7 mouse cellular contexts compared by ENCODE assay signal in genomic region chr1:167211979-167212614, GRCm38 (mm10).
A peak's percentile ranks its signal among the peaks of the same experiment; 100 is the strongest.
DNase-seq lines count a peak whose midpoint lies in the region; ATAC-seq and TF ChIP-seq lines count a peak whose summit lies in the region.

No protein-coding gene starts in this region.

- peak; percentile 60 to 88 (median 87) for TF ChIP-seq CTCF in MEL (IDR thresholded peaks at IDR 0.05 in 2 of 3, conservative IDR thresholded peaks at IDR 0.05 in 1 of 3; ENCODE audit: control insufficient read depth in 1 of 3, insufficient read depth in 1 of 3, low read depth in 2 of 3, low read length in 3 of 3, poor library complexity in 1 of 3, severe bottlenecking in 1 of 3)
- TF ChIP-seq CTCF in layer of hippocampus, adult 2 months (conservative IDR thresholded peaks at IDR 0.05) = peak; percentile 89
- peak; percentile 88 for TF ChIP-seq CTCF in lung, postnatal 0 days (IDR thresholded peaks at IDR 0.05)

- DNase-seq in MEL (ENCODE audit: low read depth, low spot score) = peak; percentile 74
- DNase-seq in adrenal gland, postnatal 36 days = peak; percentile 65 to 79
- peak; percentile 73 for DNase-seq in embryonic facial prominence, embryonic 10.5 days (ENCODE audit: low spot score)
- peak; percentile 78 for DNase-seq in hindbrain, embryonic 11.5 days (ENCODE audit: low spot score)
- DNase-seq in layer of hippocampus, adult 2 months (ENCODE audit: low spot score in 2 of 2) = peak; percentile 62 to 83
- peak; percentile 54 for DNase-seq in lung, postnatal 0 days (ENCODE audit: low spot score)
- peak; percentile 62 for DNase-seq in retina, adult 2 months (ENCODE audit: low read depth, low spot score)

- 0 out of 4 replicates have a peak, but pooled peaks cover 0 to 3% of the 10 kb centered on the region in 2 experiments for H3K36me3 ChIP-seq in MEL (ENCODE audit: control insufficient read depth in 1 of 2, insufficient read depth in 2 of 2, low read length in 2 of 2)
- no peaks in the 10 kb centered on the region for H3K36me3 ChIP-seq in embryonic facial prominence, embryonic 10.5 days (replicated peaks)
- H3K36me3 ChIP-seq in hindbrain, embryonic 11.5 days (ENCODE audit: control insufficient read depth, insufficient read depth, low read length) = no peaks in the 10 kb centered on the region
- no peaks in the 10 kb centered on the region for H3K36me3 ChIP-seq in lung, postnatal 0 days (ENCODE audit: insufficient read depth, low read length)

- no peak for TF ChIP-seq POLR2A in MEL (IDR thresholded peaks at IDR 0.05; ENCODE audit: control insufficient read depth in 1 of 2, insufficient read depth in 1 of 2, low read depth in 1 of 2, low read length in 2 of 2, poor library complexity in 1 of 2)

- ATAC-seq in hindbrain, embryonic 11.5 days (ENCODE audit: low FRiP score) = peak; percentile 74
- no peak for ATAC-seq in lung, postnatal 0 days

- H3K4me3 ChIP-seq in MEL (ENCODE audit: control insufficient read depth in 1 of 2, insufficient read depth in 1 of 2, low read depth in 2 of 2, low read length in 2 of 2) = no peak overlapping the region
- H3K4me3 ChIP-seq in embryonic facial prominence, embryonic 10.5 days = no peak overlapping the region
- no peak overlapping the region for H3K4me3 ChIP-seq in hindbrain, embryonic 11.5 days (ENCODE audit: low read depth, low read length)
- H3K4me3 ChIP-seq in layer of hippocampus, adult 2 months = no peak overlapping the region; the same call in 1 of the 2 replicates
- H3K4me3 ChIP-seq in lung, postnatal 0 days (ENCODE audit: low read depth, low read length) = no peak overlapping the region

- H3K4me1 ChIP-seq in MEL (ENCODE audit: control insufficient read depth in 1 of 2, insufficient read depth in 2 of 2, low read length in 2 of 2) = 0 out of 4 replicates have a peak, but pooled peaks cover 0 to 2% of the 10 kb centered on the region in 2 experiments
- no peaks in the 10 kb centered on the region for H3K4me1 ChIP-seq in embryonic facial prominence, embryonic 10.5 days
- no peaks in the 10 kb centered on the region for H3K4me1 ChIP-seq in hindbrain, embryonic 11.5 days (replicated peaks; ENCODE audit: control insufficient read depth, insufficient read depth, low read length)
- H3K4me1 ChIP-seq in lung, postnatal 0 days (ENCODE audit: insufficient read depth, low read depth, low read length) = no peaks in the 10 kb centered on the region

- peak; percentile 86 for TF ChIP-seq RAD21 in MEL (IDR thresholded peaks at IDR 0.05; ENCODE audit: low read depth, low read length)

- no peak for TF ChIP-seq EP300 in MEL (IDR thresholded peaks at IDR 0.05; ENCODE audit: low read depth in 1 of 2, low read length in 2 of 2)
- no peak for TF ChIP-seq EP300 in lung, postnatal 0 days (IDR thresholded peaks at IDR 0.05)

- WGBS in embryonic facial prominence, embryonic 10.5 days = 29% methylated on average over 7 of the region's 7 CpGs
- 29% methylated on average over 7 of the region's 7 CpGs for WGBS in hindbrain, embryonic 11.5 days
- 22% methylated on average over 7 of the region's 7 CpGs for WGBS in lung, postnatal 0 days

- no peaks in the 10 kb centered on the region for H3K27me3 ChIP-seq in MEL (ENCODE audit: control insufficient read depth in 1 of 2, insufficient read depth in 2 of 2, low read length in 2 of 2)
- H3K27me3 ChIP-seq in embryonic facial prominence, embryonic 10.5 days (replicated peaks; ENCODE audit: low read depth, poor library complexity, severe bottlenecking) = 0 out of 2 replicates have a peak, but pooled peaks cover 7% of the 10 kb centered on the region
- no peaks in the 10 kb centered on the region for H3K27me3 ChIP-seq in hindbrain, embryonic 11.5 days (ENCODE audit: control insufficient read depth, insufficient read depth, low read length)
- H3K27me3 ChIP-seq in lung, postnatal 0 days (replicated peaks; ENCODE audit: insufficient read depth, low read length) = no peaks in the 10 kb centered on the region

- H3K79me2 ChIP-seq in MEL (ENCODE audit: control insufficient read depth, insufficient read depth, low read length, poor library complexity) = no peaks in the 10 kb centered on the region

- no peak overlapping the region for H3K4me2 ChIP-seq in hindbrain, embryonic 11.5 days (replicated peaks; ENCODE audit: low read depth, low read length)
- no peak overlapping the region for H3K4me2 ChIP-seq in lung, postnatal 0 days (replicated peaks; ENCODE audit: low read depth, low read length)

- no peak overlapping the region for H3K27ac ChIP-seq in MEL (ENCODE audit: control insufficient read depth, low read depth, low read length)
- H3K27ac ChIP-seq in embryonic facial prominence, embryonic 10.5 days (replicated peaks) = no peak overlapping the region
- no peak overlapping the region for H3K27ac ChIP-seq in hindbrain, embryonic 11.5 days (ENCODE audit: low read depth, low read length)
- H3K27ac ChIP-seq in layer of hippocampus, adult 2 months = no peak overlapping the region
- H3K27ac ChIP-seq in lung, postnatal 0 days (ENCODE audit: low read length) = no peak overlapping the region

- H3K9me3 ChIP-seq in MEL (replicated peaks; ENCODE audit: insufficient read depth, low read length) = no peaks in the 10 kb centered on the region
- no peaks in the 10 kb centered on the region for H3K9me3 ChIP-seq in embryonic facial prominence, embryonic 10.5 days
- no peaks in the 10 kb centered on the region for H3K9me3 ChIP-seq in hindbrain, embryonic 11.5 days (ENCODE audit: control insufficient read depth, low read length)
- H3K9me3 ChIP-seq in lung, postnatal 0 days (ENCODE audit: low read length) = no peaks in the 10 kb centered on the region

- no peak overlapping the region for H3K9ac ChIP-seq in MEL (ENCODE audit: control insufficient read depth, low read depth, low read length, poor library complexity, severe bottlenecking)
- no peak overlapping the region for H3K9ac ChIP-seq in hindbrain, embryonic 11.5 days (ENCODE audit: low read depth, low read length)
- no peak overlapping the region for H3K9ac ChIP-seq in lung, postnatal 0 days (replicated peaks; ENCODE audit: low read depth)

TF ChIP-seq in MEL, 35 proteins besides CTCF, POLR2A, EP300 and RAD21:
- TF ChIP-seq ZMIZ1 (IDR thresholded peaks at IDR 0.05; ENCODE audit: low read depth, low read length) (no peak), ZNF384 (IDR thresholded peaks at IDR 0.05; ENCODE audit: low read depth, low read length) (no peak), TCF12 (IDR thresholded peaks at IDR 0.05; ENCODE audit: low read depth, low read length) (no peak), MAFK (IDR thresholded peaks at IDR 0.05; ENCODE audit: borderline replicate concordance, low read depth, low read length) (peak; percentile 85), KAT2A (conservative IDR thresholded peaks at IDR 0.05; ENCODE audit: low read depth, low read length) (no peak), SMC3 (IDR thresholded peaks at IDR 0.05; ENCODE audit: low read depth, low read length) (peak; percentile 96), NELFE (IDR thresholded peaks at IDR 0.05; ENCODE audit: low read depth, low read length) (no peak), JUND (IDR thresholded peaks at IDR 0.05; ENCODE audit: low read depth, low read length) (no peak), ZC3H11A (IDR thresholded peaks at IDR 0.05; ENCODE audit: low read depth, low read length) (peak; percentile 87), RCOR1 (IDR thresholded peaks at IDR 0.05; ENCODE audit: low read depth, low read length) (no peak), HCFC1 (IDR thresholded peaks at IDR 0.05; ENCODE audit: low read depth, low read length) (no peak), USF2 (IDR thresholded peaks at IDR 0.05; ENCODE audit: borderline replicate concordance in 1 of 2, insufficient read depth in 1 of 2, low read depth in 1 of 2, low read length in 2 of 2) (no peak), SIN3A (IDR thresholded peaks at IDR 0.05; ENCODE audit: low read length) (no peak), ETS1 (IDR thresholded peaks at IDR 0.05; ENCODE audit: low read depth, low read length) (no peak)
